ENCODE assay signal across 7 mouse cellular contexts in the genomic region with DNA sequence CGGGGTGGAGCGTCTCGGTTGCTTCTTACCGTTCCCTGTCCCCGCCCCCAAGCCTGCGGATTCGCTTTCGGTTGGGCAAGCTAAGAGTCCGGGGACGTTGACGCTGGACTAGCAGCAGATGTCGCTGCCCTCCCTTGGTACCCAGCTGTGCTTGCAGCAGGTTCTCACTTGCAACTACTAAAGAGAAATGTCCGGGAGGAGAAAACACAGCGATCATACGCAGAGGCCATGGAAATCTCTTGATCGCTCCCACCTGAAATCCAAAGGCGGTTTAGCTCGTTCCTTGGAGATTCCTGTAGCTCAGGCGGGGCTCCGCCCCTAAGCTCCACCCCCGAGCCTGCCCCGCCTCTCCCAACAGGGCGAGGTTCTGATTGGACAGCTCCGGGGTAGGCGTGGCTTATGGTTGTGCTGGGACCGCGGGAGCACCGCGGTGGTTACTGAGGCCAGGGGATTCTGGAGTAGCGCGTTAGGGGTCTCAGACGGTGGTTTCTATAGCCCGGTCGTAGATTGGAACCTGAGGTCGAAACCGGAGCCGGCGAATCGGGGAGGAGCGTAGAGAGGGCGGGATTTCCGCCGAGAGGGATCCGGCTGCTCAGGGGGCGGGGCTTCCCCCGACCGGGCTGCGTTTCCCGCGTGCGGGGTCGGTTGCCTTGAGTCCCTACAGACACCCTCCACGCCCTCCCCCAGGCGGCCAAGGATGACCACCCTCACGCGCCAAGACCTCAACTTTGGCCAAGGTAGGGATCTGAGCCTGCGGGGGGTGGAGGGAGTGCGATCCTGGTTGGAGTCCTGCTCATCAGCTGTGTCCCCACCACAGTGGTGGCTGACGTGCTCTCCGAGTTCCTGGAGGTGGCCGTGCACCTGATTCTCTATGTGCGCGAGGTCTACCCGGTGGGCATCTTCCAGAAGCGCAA. TPM values are rescaled to one million over a fixed set of nuclear protein-coding genes. Genes with fewer than 3 reads are reported as not detected.
DNase-seq lines count a peak whose midpoint lies in the region; ATAC-seq lines count a peak whose summit lies in the region.

No protein-coding gene starts in this region.

- H3K4me2 ChIP-seq in midbrain, embryonic 13.5 days (replicated peaks), result peak overlapping the region; percentile 88

- peak overlapping the region; percentile 83 for H3K4me3 ChIP-seq in embryonic facial prominence, embryonic 10.5 days
- peak overlapping the region; percentile 75 for H3K4me3 ChIP-seq in limb, embryonic 10.5 days
- peak overlapping the region; percentile 64 for H3K4me3 ChIP-seq in midbrain, embryonic 13.5 days (replicated peaks)

- peak overlapping the region; percentile 86 for H3K27ac ChIP-seq in embryonic facial prominence, embryonic 10.5 days (replicated peaks)
- peak overlapping the region; percentile 88 for H3K27ac ChIP-seq in limb, embryonic 10.5 days
- H3K27ac ChIP-seq in midbrain, embryonic 13.5 days, result peak overlapping the region; percentile 91

- H3K9ac ChIP-seq in midbrain, embryonic 13.5 days (replicated peaks), result peak overlapping the region; percentile 75

- DNase-seq in adrenal gland, postnatal 10 days, result peak; percentile 91
- peak; percentile 96 for DNase-seq in embryonic facial prominence, embryonic 10.5 days (ENCODE audit: low spot score)
- peak; percentile 95 for DNase-seq in kidney, adult 11 months
- DNase-seq in limb, embryonic 10.5 days (ENCODE audit: low spot score), result peak; percentile 96
- DNase-seq in spleen, adult 12 weeks (ENCODE audit: low spot score), result peak; percentile 95

- no peaks in the 10 kb centered on the region for H3K9me3 ChIP-seq in embryonic facial prominence, embryonic 10.5 days
- H3K9me3 ChIP-seq in limb, embryonic 10.5 days (replicated peaks), result no peaks in the 10 kb centered on the region
- H3K9me3 ChIP-seq in midbrain, embryonic 13.5 days, result no peaks in the 10 kb centered on the region

- peaks cover 26% of the 10 kb centered on the region for H3K27me3 ChIP-seq in embryonic facial prominence, embryonic 10.5 days (replicated peaks; ENCODE audit: low read depth, poor library complexity, severe bottlenecking)
- H3K27me3 ChIP-seq in limb, embryonic 10.5 days (ENCODE audit: low read depth, poor library complexity, severe bottlenecking), result peaks cover 19% of the 10 kb centered on the region
- no peaks in the 10 kb centered on the region for H3K27me3 ChIP-seq in midbrain, embryonic 13.5 days

- WGBS in embryonic facial prominence, embryonic 10.5 days, result under 1% methylated on average over 65 of the region's 65 CpGs
- under 1% methylated on average over 65 of the region's 65 CpGs for WGBS in limb, embryonic 10.5 days
- under 1% methylated on average over 65 of the region's 65 CpGs for WGBS in midbrain, embryonic 13.5 days

- H3K4me1 ChIP-seq in embryonic facial prominence, embryonic 10.5 days, result peaks cover 14% of the 10 kb centered on the region
- H3K4me1 ChIP-seq in limb, embryonic 10.5 days, result peaks cover 18% of the 10 kb centered on the region
- peaks cover 41% of the 10 kb centered on the region for H3K4me1 ChIP-seq in midbrain, embryonic 13.5 days (replicated peaks)

- peaks cover 26% of the 10 kb centered on the region for H3K36me3 ChIP-seq in embryonic facial prominence, embryonic 10.5 days (replicated peaks)
- H3K36me3 ChIP-seq in limb, embryonic 10.5 days, result peaks cover 26% of the 10 kb centered on the region
- H3K36me3 ChIP-seq in midbrain, embryonic 13.5 days, result peaks cover 22% of the 10 kb centered on the region

- peak; percentile 88 for ATAC-seq in granulocyte monocyte progenitor cell, adult 5-6 weeks (replicated peaks; ENCODE audit: poor library complexity, severe bottlenecking)
- peak; percentile 93 for ATAC-seq in midbrain, embryonic 13.5 days

RNA-seq across cellular contexts. Expression of gene Draxin, which starts 9.9 kb away (rescaled TPM):
- under 1 TPM; 0.18 to 0.27 TPM for total RNA-seq in adrenal gland, postnatal 10 days (2021)
- 1.5 and 2.4 TPM in 2 replicates for polyA plus RNA-seq in embryonic facial prominence, embryonic 10.5 days (2016; fragmentation: Nextera tagmentation; extraction: Ambion mirVana)
- total RNA-seq in granulocyte monocyte progenitor cell, adult 5-6 weeks (2014; fragmentation: Nextera tagmentation), result not detected in 2 replicates
- 0.05 TPM in 1 of 2 replicates, not detected in the other for total RNA-seq in granulocyte monocyte progenitor cell, adult 5-6 weeks (2017)
- polyA plus RNA-seq in limb, embryonic 10.5 days (2016; fragmentation: Nextera tagmentation; extraction: Ambion mirVana), result 0.78 and 1.3 TPM in 2 replicates
- polyA plus RNA-seq in midbrain, embryonic 13.5 days (2015; fragmentation: Nextera tagmentation; extraction: Ambion mirVana), result 14.6 and 20.4 TPM in 2 replicates

RNA-seq across cellular contexts. Expression of gene Mad2l2, which starts 10.2 kb away (rescaled TPM):
- 10 to 100 TPM; 22.3 to 23.9 TPM for total RNA-seq in adrenal gland, postnatal 10 days (2021)
- 63.3 and 67.3 TPM in 2 replicates for polyA plus RNA-seq in embryonic facial prominence, embryonic 10.5 days (2016; fragmentation: Nextera tagmentation; extraction: Ambion mirVana)
- 27.7 and 36.6 TPM in 2 replicates for total RNA-seq in granulocyte monocyte progenitor cell, adult 5-6 weeks (2014; fragmentation: Nextera tagmentation)
- 4.3 and 10.0 TPM in 2 replicates for total RNA-seq in granulocyte monocyte progenitor cell, adult 5-6 weeks (2017)
- polyA plus RNA-seq in limb, embryonic 10.5 days (2016; fragmentation: Nextera tagmentation; extraction: Ambion mirVana), result 71.7 and 93.8 TPM in 2 replicates
- 105 and 106 TPM in 2 replicates for polyA plus RNA-seq in midbrain, embryonic 13.5 days (2015; fragmentation: Nextera tagmentation; extraction: Ambion mirVana)

RNA-seq across cellular contexts. Expression of gene Fbxo6, which starts 11.6 kb away (rescaled TPM):
- 10 to 100 TPM; 30.4 to 31.3 TPM for total RNA-seq in adrenal gland, postnatal 10 days (2021)
- polyA plus RNA-seq in embryonic facial prominence, embryonic 10.5 days (2016; fragmentation: Nextera tagmentation; extraction: Ambion mirVana), result 8.3 and 10.6 TPM in 2 replicates
- 19.1 and 33.4 TPM in 2 replicates for total RNA-seq in granulocyte monocyte progenitor cell, adult 5-6 weeks (2014; fragmentation: Nextera tagmentation)
- total RNA-seq in granulocyte monocyte progenitor cell, adult 5-6 weeks (2017), result 5.6 and 13.8 TPM in 2 replicates
- polyA plus RNA-seq in limb, embryonic 10.5 days (2016; fragmentation: Nextera tagmentation; extraction: Ambion mirVana), result 9.0 and 11.1 TPM in 2 replicates
- 15.9 and 19.6 TPM in 2 replicates for polyA plus RNA-seq in midbrain, embryonic 13.5 days (2015; fragmentation: Nextera tagmentation; extraction: Ambion mirVana)

RNA-seq across cellular contexts. Expression of gene Fbxo44, which starts 19.9 kb away (rescaled TPM):
- total RNA-seq in adrenal gland, postnatal 10 days (2021), result 1 to 10 TPM; 7.1 to 7.2 TPM
- 18.0 and 21.3 TPM in 2 replicates for polyA plus RNA-seq in embryonic facial prominence, embryonic 10.5 days (2016; fragmentation: Nextera tagmentation; extraction: Ambion mirVana)
- 2.0 and 2.8 TPM in 2 replicates for total RNA-seq in granulocyte monocyte progenitor cell, adult 5-6 weeks (2014; fragmentation: Nextera tagmentation)
- total RNA-seq in granulocyte monocyte progenitor cell, adult 5-6 weeks (2017), result 0.26 and 2.1 TPM in 2 replicates
- 4.4 and 9.7 TPM in 2 replicates for polyA plus RNA-seq in limb, embryonic 10.5 days (2016; fragmentation: Nextera tagmentation; extraction: Ambion mirVana)
- 97.8 and 103 TPM in 2 replicates for polyA plus RNA-seq in midbrain, embryonic 13.5 days (2015; fragmentation: Nextera tagmentation; extraction: Ambion mirVana)

RNA-seq across cellular contexts. Expression of gene Fbxo2, which starts 20.1 kb away (rescaled TPM):
- total RNA-seq in adrenal gland, postnatal 10 days (2021), result 1 to 10 TPM; 2.3 to 3.3 TPM
- polyA plus RNA-seq in embryonic facial prominence, embryonic 10.5 days (2016; fragmentation: Nextera tagmentation; extraction: Ambion mirVana), result 0.82 and 1.1 TPM in 2 replicates
- total RNA-seq in granulocyte monocyte progenitor cell, adult 5-6 weeks (2014; fragmentation: Nextera tagmentation), result not detected in 2 replicates
- not detected in 2 replicates for total RNA-seq in granulocyte monocyte progenitor cell, adult 5-6 weeks (2017)
- 0.49 and 0.65 TPM in 2 replicates for polyA plus RNA-seq in limb, embryonic 10.5 days (2016; fragmentation: Nextera tagmentation; extraction: Ambion mirVana)
- 2.3 and 2.4 TPM in 2 replicates for polyA plus RNA-seq in midbrain, embryonic 13.5 days (2015; fragmentation: Nextera tagmentation; extraction: Ambion mirVana)

Comparison
In these comparisons a context has a peak if more than half of its experiments do, and no peak if none do; other contexts are left out.
1. Peak in every context shown above with its lines: DNase-seq, ATAC-seq, H3K4me3 ChIP-seq and H3K27ac ChIP-seq.